Mouse (Mus musculus): Measurements from ENCODE around the gene Vps13a.

The Vps13a gene

DNA sequence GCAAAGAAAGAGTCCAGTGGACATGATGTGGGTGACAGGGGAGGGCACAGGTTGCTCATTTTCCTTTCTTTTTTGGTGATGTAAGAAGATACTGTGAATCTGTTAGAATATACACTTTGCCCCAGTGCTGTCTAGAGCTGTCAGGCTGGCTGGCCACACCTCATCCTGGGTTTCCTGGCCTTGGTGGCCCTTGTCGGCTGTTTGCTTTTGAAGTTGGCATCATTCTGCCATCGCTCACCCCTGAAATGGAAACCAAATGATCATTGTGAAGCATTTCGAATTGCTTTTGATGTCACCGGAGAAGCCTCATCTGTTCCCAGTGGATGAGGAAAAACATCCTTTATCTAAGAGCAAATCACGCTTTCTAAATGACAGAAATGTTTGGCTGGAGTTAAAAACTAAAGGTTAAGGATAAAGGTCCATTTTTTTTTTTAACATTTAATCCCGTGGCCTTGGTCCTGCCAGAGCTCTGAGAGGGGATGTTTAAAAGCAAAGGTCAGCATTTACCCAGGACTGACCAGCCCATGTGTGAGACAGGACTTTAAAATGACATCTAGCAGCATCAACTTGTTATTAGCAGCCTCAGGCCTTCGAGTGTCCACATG is 201.0 kb downstream of the Vps13a start:
- DNase-seq, result no peak

DNA sequence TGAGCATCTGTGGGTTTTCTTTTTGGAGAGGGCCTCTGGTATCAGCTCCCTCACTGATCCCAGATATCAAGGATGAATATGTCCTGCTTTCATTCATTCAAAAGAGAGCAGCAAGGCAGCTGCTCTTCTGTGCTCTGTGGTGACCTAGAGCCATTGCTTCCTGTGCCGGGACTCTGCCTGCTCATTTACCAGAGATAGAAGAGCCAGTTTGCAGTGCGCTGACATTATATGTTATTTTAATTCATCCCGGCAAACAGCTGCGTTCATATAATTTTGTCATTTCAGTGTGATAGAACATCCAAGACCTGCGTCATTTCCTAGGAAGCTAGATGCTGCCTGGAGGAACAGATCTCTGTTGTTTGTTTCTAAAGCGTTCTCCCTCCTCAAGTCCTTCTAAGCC is 203.9 kb downstream of the Vps13a start:
- no peak for DNase-seq

Measured in kidney, postnatal 10 days (tissue).